Mouse (Mus musculus): ENCODE results near the gene Iqschfp.

- no peak for TF ChIP-seq CTCF (IDR thresholded peaks at IDR 0.05; ENCODE audit: control insufficient read depth, insufficient read depth, insufficient read length)
- no peak for TF ChIP-seq USF1 (IDR thresholded peaks at IDR 0.05; ENCODE audit: low read depth)
- no peak for TF ChIP-seq MAX (IDR thresholded peaks at IDR 0.05)
- TF ChIP-seq CEBPB (IDR thresholded peaks at IDR 0.05; ENCODE audit: low read depth), result no peak
- TF ChIP-seq MYOD1 (IDR thresholded peaks at IDR 0.05; ENCODE audit: control insufficient read depth, insufficient read length, low read depth), result no peak
- no peak for TF ChIP-seq MYOG (IDR thresholded peaks at IDR 0.05; ENCODE audit: control insufficient read depth, extremely low read depth, insufficient read length)
Observed at GRCm38 (mm10) chr3:68604962-68605361, 712.9 kb downstream of the Iqschfp start.

Measured in C2C12 (cell line).